Mouse (Mus musculus) cerebellum, adult 2 months (tissue): ENCODE data around the gene Smdt1.

Experiments
- CTCF ChIP-seq: fragments of 200-500 bp; IDR thresholded peaks from 2 replicates; pipeline ENCODE4 v1.5.1; 2011; ENCODE audit warnings: low read depth, mild to moderate bottlenecking, control low read depth, low read length, moderate library complexity, borderline replicate concordance; ENCODE audit not compliant: insufficient read depth
- POLR2A ChIP-seq: fragments of 200-500 bp; IDR thresholded peaks from 2 replicates; pipeline ENCODE4 v1.6.1; 2011; ENCODE audit warnings: low read length, control low read depth, borderline replicate concordance; ENCODE audit not compliant: insufficient read depth

GRCm38 (mm10) chr15:82374437-82374836, 35.7 kb downstream of the Smdt1 start:
- TF ChIP-seq POLR2A (no peak), CTCF (no peak)
